Comparison of ENCODE assay signal across 17 mouse cellular contexts in genomic region chr3:121277009-121277408, GRCm38 (mm10). TPM values are rescaled to one million over a fixed set of nuclear protein-coding genes. Genes with fewer than 3 reads are reported as not detected.
DNase-seq lines count a peak whose midpoint lies in the region; ATAC-seq and TF ChIP-seq lines count a peak whose summit lies in the region.
"Had no signal": no experiment of that assay in that cellular context is flagged by ENCODE, and none has a peak within 500 bp of the region (broad histone marks: within the 10 kb centered on the region; RNA-seq: fewer than 3 reads in every experiment).

No protein-coding gene starts in this region.

- H3K79me2 ChIP-seq in liver, adult 2 months (ENCODE audit: control insufficient read depth, insufficient read depth, low read length): no peaks in the 10 kb centered on the region; the same call in 1 of the 2 replicates

- no peaks in the 10 kb centered on the region for H3K36me3 ChIP-seq in kidney, adult 2 months (ENCODE audit: control insufficient read depth, insufficient read depth, low read length)
- H3K36me3 ChIP-seq in liver, adult 2 months (ENCODE audit: control insufficient read depth, insufficient read depth, low read length): no peaks in the 10 kb centered on the region
- no peaks in the 10 kb centered on the region for H3K36me3 ChIP-seq in stomach, postnatal 0 days (ENCODE audit: control insufficient read depth, insufficient read depth, low read length)
- H3K36me3 ChIP-seq in midbrain, embryonic 15.5 days (replicated peaks): no peaks in the 10 kb centered on the region
- H3K36me3 ChIP-seq: embryonic facial prominence, embryonic 15.5 days; forebrain, embryonic 10.5 days; heart, embryonic 12.5 days had no signal

- 47% methylated on average over 4 of the region's 4 CpGs for WGBS in kidney, adult 2 months
- WGBS in liver, adult 2 months: 28% methylated on average over 4 of the region's 4 CpGs
- WGBS in stomach, postnatal 0 days: 65% methylated on average over 4 of the region's 4 CpGs
- 90% methylated on average over 4 of the region's 4 CpGs for WGBS in midbrain, embryonic 15.5 days

- H3K27ac ChIP-seq in kidney, adult 2 months (ENCODE audit: insufficient read depth, low read depth, low read length): no peak overlapping the region
- peak overlapping the region; percentile 89 for H3K27ac ChIP-seq in liver, adult 2 months (replicated peaks; ENCODE audit: insufficient read depth, low read depth, low read length)
- H3K27ac ChIP-seq in stomach, postnatal 0 days (replicated peaks): no peak overlapping the region
- H3K27ac ChIP-seq in midbrain, embryonic 15.5 days: no peak overlapping the region
- H3K27ac ChIP-seq: embryonic facial prominence, embryonic 15.5 days; forebrain, embryonic 10.5 days; gastrocnemius, adult 2 months had no signal

- no peak overlapping the region for H3K4me3 ChIP-seq in kidney, adult 2 months (ENCODE audit: insufficient read depth, low read depth, low read length)
- H3K4me3 ChIP-seq in liver, adult 2 months (ENCODE audit: insufficient read depth, low read depth, low read length): no peak overlapping the region
- no peak overlapping the region for H3K4me3 ChIP-seq in stomach, postnatal 0 days (ENCODE audit: low read depth, low read length)
- H3K4me3 ChIP-seq in midbrain, embryonic 15.5 days: no peak overlapping the region
- H3K4me3 ChIP-seq: embryonic facial prominence, embryonic 15.5 days; erythroblast, embryonic 14.5 days; forebrain, embryonic 10.5 days; gastrocnemius, adult 2 months; heart, embryonic 12.5 days had no signal

- H3K4me1 ChIP-seq in kidney, adult 2 months (ENCODE audit: control insufficient read depth, insufficient read depth, low read length): no peaks in the 10 kb centered on the region
- peaks cover 21% of the 10 kb centered on the region for H3K4me1 ChIP-seq in liver, adult 2 months (ENCODE audit: control insufficient read depth, insufficient read depth, low read length)
- no peaks in the 10 kb centered on the region; the same call in 1 of the 2 replicates for H3K4me1 ChIP-seq in stomach, postnatal 0 days (replicated peaks; ENCODE audit: control insufficient read depth, insufficient read depth)
- no peaks in the 10 kb centered on the region for H3K4me1 ChIP-seq in midbrain, embryonic 15.5 days
- H3K4me1 ChIP-seq: embryonic facial prominence, embryonic 15.5 days; forebrain, embryonic 10.5 days had no signal

- H3K27me3 ChIP-seq in kidney, adult 2 months (replicated peaks; ENCODE audit: control insufficient read depth, insufficient read depth, low read length): no peaks in the 10 kb centered on the region
- no peaks in the 10 kb centered on the region for H3K27me3 ChIP-seq in liver, adult 2 months (ENCODE audit: control insufficient read depth, insufficient read depth, low read length)
- no peaks in the 10 kb centered on the region for H3K27me3 ChIP-seq in stomach, postnatal 0 days (ENCODE audit: control insufficient read depth, insufficient read depth, low read length)
- no peaks in the 10 kb centered on the region for H3K27me3 ChIP-seq in midbrain, embryonic 15.5 days (replicated peaks)
- H3K27me3 ChIP-seq: embryonic facial prominence, embryonic 15.5 days had no signal

- peak; percentile 71 for DNase-seq in kidney, adult 2 months
- no peak for DNase-seq in kidney, adult 18-20 months
- peak; percentile 96 for DNase-seq in liver, adult 2 months (ENCODE audit: extremely low read depth, low read depth, low spot score)
- DNase-seq in liver: no peak
- peak; percentile 41 to 54 for DNase-seq in urinary bladder, adult 18-20 months (ENCODE audit: low spot score in 2 of 2)
- no peak for DNase-seq in urinary bladder, adult 2 months (ENCODE audit: low spot score)
- DNase-seq in stomach, postnatal 0 days (ENCODE audit: low spot score): no peak
- DNase-seq: adrenal gland, postnatal 10 days; embryo, embryonic 11 days; gastrocnemius, adult 2 months; gastrocnemius, postnatal 25 days had no signal

- no peaks in the 10 kb centered on the region for H3K9me3 ChIP-seq in stomach, postnatal 0 days (ENCODE audit: control insufficient read depth, low read length)
- H3K9me3 ChIP-seq in midbrain, embryonic 15.5 days: no peaks in the 10 kb centered on the region
- H3K9me3 ChIP-seq: embryonic facial prominence, embryonic 15.5 days; forebrain, embryonic 10.5 days; heart, embryonic 12.5 days had no signal

- TF ChIP-seq CTCF in kidney, adult 2 months (conservative IDR thresholded peaks at IDR 0.05; ENCODE audit: insufficient read depth, insufficient read length, low read depth, low read length): no peak
- no peak for TF ChIP-seq CTCF in liver, adult 2 months (IDR thresholded peaks at IDR 0.05; ENCODE audit: low read depth, low read length)
- no peak for TF ChIP-seq CTCF in stomach, postnatal 0 days (IDR thresholded peaks at IDR 0.05; ENCODE audit: low read depth)

- ATAC-seq in stomach, postnatal 0 days (ENCODE audit: low FRiP score, low TSS enrichment): peak; percentile 47; the same call in 1 of the 2 replicates
- no peak for ATAC-seq in midbrain, embryonic 15.5 days (replicated peaks)
- ATAC-seq: forebrain, embryonic 14.5 days had no signal

- TF ChIP-seq POLR2A in kidney, adult 2 months (IDR thresholded peaks at IDR 0.05; ENCODE audit: low read depth, low read length): no peak
- no peak for TF ChIP-seq POLR2A in liver, adult 2 months (IDR thresholded peaks at IDR 0.05; ENCODE audit: extremely low read depth, insufficient read depth, low read length)

- TF ChIP-seq EP300 in stomach, postnatal 0 days (optimal IDR thresholded peaks at IDR 0.05): peak; percentile 67

- no peak overlapping the region for H3K4me2 ChIP-seq in stomach, postnatal 0 days (replicated peaks; ENCODE audit: low read depth)
- no peak overlapping the region for H3K4me2 ChIP-seq in midbrain, embryonic 15.5 days
- H3K4me2 ChIP-seq: embryonic facial prominence, embryonic 15.5 days; heart, embryonic 12.5 days had no signal

- no peak overlapping the region for H3K9ac ChIP-seq in liver, adult 2 months (ENCODE audit: low read depth, low read length)
- no peak overlapping the region for H3K9ac ChIP-seq in stomach, postnatal 0 days (ENCODE audit: low read length)
- no peak overlapping the region for H3K9ac ChIP-seq in midbrain, embryonic 15.5 days
- H3K9ac ChIP-seq: embryonic facial prominence, embryonic 15.5 days; heart, embryonic 12.5 days had no signal

RNA-seq across cellular contexts. Expression of gene Tmem56, which starts 5.9 kb away (rescaled TPM):
- polyA plus RNA-seq in kidney, adult 2 months (2012; rRNA removed): 2.5 and 2.7 TPM in 2 replicates
- 130 and 150 TPM in 2 replicates for total RNA-seq in liver, adult 2 months (2014; rRNA removed)
- polyA plus RNA-seq in liver, adult 2 months (2012; rRNA removed): 24.1 and 27.2 TPM in 2 replicates
- 6.8 and 8.6 TPM in 2 replicates for polyA plus RNA-seq in urinary bladder, adult 2 months (2012; rRNA removed)
- 2.6 TPM in 2 replicates for polyA plus RNA-seq in stomach, postnatal 0 days (2015; fragmentation: Nextera tagmentation; extraction: Ambion mirVana)
- 2.2 and 3.0 TPM in 2 replicates for polyA plus RNA-seq in midbrain, embryonic 15.5 days (2015; fragmentation: Nextera tagmentation; extraction: Ambion mirVana)

RNA-seq across cellular contexts. Expression of gene Alg14, which starts 14.6 kb away (rescaled TPM):
- 19.8 and 22.9 TPM in 2 replicates for polyA plus RNA-seq in kidney, adult 2 months (2012; rRNA removed)
- 12.6 and 14.3 TPM in 2 replicates for total RNA-seq in liver, adult 2 months (2014; rRNA removed)
- 23.4 and 24.3 TPM in 2 replicates for polyA plus RNA-seq in liver, adult 2 months (2012; rRNA removed)
- 25.0 TPM in 2 replicates for polyA plus RNA-seq in urinary bladder, adult 2 months (2012; rRNA removed)
- polyA plus RNA-seq in stomach, postnatal 0 days (2015; fragmentation: Nextera tagmentation; extraction: Ambion mirVana): 35.3 and 35.7 TPM in 2 replicates
- polyA plus RNA-seq in midbrain, embryonic 15.5 days (2015; fragmentation: Nextera tagmentation; extraction: Ambion mirVana): 33.3 and 38.2 TPM in 2 replicates

Comparison
In these comparisons a context has a peak if more than half of its experiments do, and no peak if none do; other contexts are left out.
1. DNase-seq: peak in kidney, adult 2 months (single experiment), liver, adult 2 months (single experiment) and urinary bladder, adult 18-20 months (2 of 2); none in kidney, adult 18-20 months (single experiment), liver (single experiment), urinary bladder, adult 2 months (single experiment) and stomach, postnatal 0 days (single experiment).